Mouse (Mus musculus) kidney, postnatal 0 days (tissue): ENCODE measurements around the gene Ppara. TPM values are rescaled to one million over a fixed set of nuclear protein-coding genes. Genes with fewer than 3 reads are reported as not detected.

ENCODE experiments used
- ATAC-seq: fragments of 200-750 bp; cut with Nextera tagmentation; replicated peaks from 2 replicates; pipeline ENCODE4 v1.8.0; 2017; ENCODE audit warnings: low read depth, moderate number of reproducible peaks, moderate TSS enrichment, moderate library complexity; ENCODE audit not compliant: low FRiP score
- DNase-seq: peaks from one replicate; pipeline ENCODE4 v3.0.0-alpha.2; 2016; ENCODE audit warnings: low spot score
- H3K27ac ChIP-seq: fragments of 300-500 bp; sonication (generic); 2 replicates; pipeline ENCODE4 v1.5.1; 2014; ENCODE audit warnings: mild to moderate bottlenecking
- H3K27me3 ChIP-seq: fragments of 300-500 bp; sonication (generic); 2 replicates; pipeline ENCODE4 v1.6.1; 2014; ENCODE audit warnings: low read length, mixed read lengths; ENCODE audit not compliant: insufficient read depth
- H3K36me3 ChIP-seq: fragments of 300-500 bp; sonication (generic); 2 replicates; pipeline ENCODE4 v1.6.1; 2014; ENCODE audit warnings: low read length, mixed read lengths; ENCODE audit not compliant: insufficient read depth
- H3K4me1 ChIP-seq: fragments of 300-500 bp; sonication (generic); replicated peaks from 2 replicates; pipeline ENCODE4 v1.6.1; 2014; ENCODE audit warnings: antibody characterized with exemption, low read length, mixed read lengths; ENCODE audit not compliant: insufficient read depth
- H3K4me2 ChIP-seq: fragments of 300-500 bp; sonication (generic); 2 replicates; pipeline ENCODE4 v1.6.1; 2014; ENCODE audit warnings: mild to moderate bottlenecking, low read length, moderate library complexity, mixed read lengths
- H3K4me3 ChIP-seq: fragments of 300-500 bp; sonication (generic); replicated peaks from 2 replicates; pipeline ENCODE4 v1.5.1; 2014; ENCODE audit warnings: low read depth, low read length
- H3K9ac ChIP-seq: fragments of 300-500 bp; sonication (generic); 2 replicates; pipeline ENCODE4 v1.6.1; 2014; ENCODE audit warnings: low read depth, low read length
- H3K9me3 ChIP-seq: fragments of 300-500 bp; sonication (generic); replicated peaks from 2 replicates; pipeline ENCODE4 v1.6.1; 2016; ENCODE audit warnings: low read length, inconsistent platforms, mixed read lengths
- CTCF ChIP-seq: IDR thresholded peaks from 2 replicates; pipeline ENCODE4 v1.5.1; 2016; ENCODE audit warnings: antibody characterized with exemption, low read depth, mild to moderate bottlenecking, moderate library complexity
- WGBS: fragments of 180-500 bp; shearing (Covaris S2); extraction: QIAGEN DNeasy Blood & Tissue Kit; methylation state at CpG from one replicate; pipeline ENCODE4 v1.1.7; 2014; 5-methylcytosine and 5-hydroxymethylcytosine counted together
- polyA plus RNA-seq: library from polyadenylated mRNA; unstranded; fragments of >200 nt; fragmentation: Nextera tagmentation; extraction: Ambion mirVana; gene quantifications from 2 replicates; pipeline ENCODE4 v1.2.1, GENCODE M21; 2015

Gene Ppara
- polyA plus RNA-seq, 1 experiment from 2014 or later: 12.0 TPM

DNA sequence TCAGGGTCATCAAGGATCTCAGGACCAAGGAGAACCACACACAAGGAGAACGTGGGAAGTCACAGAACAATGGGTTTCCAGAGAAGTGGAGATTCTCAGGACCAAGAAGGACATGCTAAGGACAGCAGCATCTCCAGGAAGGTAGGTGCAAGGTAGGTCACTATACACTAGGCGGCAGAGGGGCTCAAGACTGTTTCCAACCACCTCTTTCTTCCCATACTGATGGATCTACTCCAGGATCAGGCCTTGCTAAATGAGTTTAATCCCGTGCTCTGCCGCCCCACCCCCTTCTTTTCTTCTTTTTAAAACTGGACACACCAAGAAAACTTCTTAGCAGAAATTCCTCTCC is 87.2 kb downstream of the Ppara start:
- Histone ChIP-seq H3K4me1 (no peaks in the 10 kb centered on the region), H3K4me3 (peak overlapping the region; percentile 47), H3K27me3 (peaks cover 5% of the 10 kb centered on the region; the same call in 1 of the 2 replicates), H3K4me2 (peak overlapping the region; percentile 96), H3K36me3 (no peaks in the 10 kb centered on the region), H3K9me3 (no peaks in the 10 kb centered on the region), H3K27ac (no peak overlapping the region), H3K9ac (peak overlapping the region; percentile 79)
- TF ChIP-seq CTCF: peak; percentile 52
- DNase-seq: peak; percentile 53
- ATAC-seq: peak; percentile 65; the same call in 1 of the 2 replicates
- 7% methylated on average over 4 of the region's 4 CpGs for WGBS

DNA sequence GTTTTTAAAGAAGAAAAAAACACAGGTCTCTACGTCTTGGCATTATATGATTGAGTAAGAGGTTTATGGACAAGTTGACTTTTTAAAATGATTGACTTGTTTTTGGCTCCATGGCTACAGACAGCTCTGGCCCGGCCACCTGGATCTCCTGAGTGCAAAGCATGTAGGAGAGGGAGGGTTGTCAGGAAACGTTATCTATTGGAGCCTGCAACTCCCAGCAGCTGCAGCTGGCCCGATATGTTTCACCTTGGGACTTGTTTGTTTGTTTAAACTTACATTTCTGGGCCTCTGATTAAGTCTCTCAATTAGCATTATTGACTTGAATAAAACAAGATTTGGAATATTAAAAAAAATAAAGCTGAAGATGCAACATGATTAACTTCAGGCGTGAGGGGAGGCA is 91.9 kb downstream of the Ppara start:
- no peaks in the 10 kb centered on the region for H3K9me3 ChIP-seq
- no peaks in the 10 kb centered on the region for H3K4me1 ChIP-seq
- DNase-seq: no peak
- no peak overlapping the region for H3K4me2 ChIP-seq
- H3K27me3 ChIP-seq: no peaks in the 10 kb centered on the region
- TF ChIP-seq CTCF: no peak
- WGBS: 46% methylated on average over 5 of the region's 5 CpGs
- no peak overlapping the region for H3K27ac ChIP-seq
- no peak overlapping the region for H3K4me3 ChIP-seq
- no peak overlapping the region for H3K9ac ChIP-seq
- no peaks in the 10 kb centered on the region for H3K36me3 ChIP-seq
- ATAC-seq: no peak

DNA sequence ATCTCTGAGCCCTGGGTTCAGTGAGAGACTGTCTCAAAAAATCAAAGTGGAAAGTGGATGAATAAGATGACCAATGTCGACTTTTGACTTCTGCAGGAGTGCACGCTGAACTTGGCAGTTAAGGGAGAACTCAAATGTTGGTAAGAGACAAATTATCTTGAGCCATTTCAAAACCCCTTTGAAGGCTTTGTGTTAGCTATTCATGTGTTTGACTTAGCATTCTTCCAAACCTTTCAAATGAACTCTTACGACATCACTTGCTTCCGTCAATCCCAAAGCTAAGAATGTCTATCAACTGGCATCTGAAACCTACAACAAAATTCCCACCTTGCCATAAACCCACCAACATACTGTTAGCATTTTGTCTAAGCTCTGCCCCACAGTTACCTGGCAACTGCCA is 93.3 kb downstream of the Ppara start:
- no peak overlapping the region for H3K4me3 ChIP-seq
- 0 out of 2 replicates have a peak, but pooled peaks cover 3% of the 10 kb centered on the region for H3K4me1 ChIP-seq
- WGBS: 83% methylated on average over 4 of the region's 4 CpGs
- H3K27ac ChIP-seq: no peak overlapping the region
- H3K9me3 ChIP-seq: no peaks in the 10 kb centered on the region
- ATAC-seq: no peak
- no peaks in the 10 kb centered on the region for H3K36me3 ChIP-seq
- no peak overlapping the region for H3K4me2 ChIP-seq
- H3K9ac ChIP-seq: no peak overlapping the region
- no peaks in the 10 kb centered on the region for H3K27me3 ChIP-seq
- no peak for DNase-seq
- no peak for TF ChIP-seq CTCF

DNA sequence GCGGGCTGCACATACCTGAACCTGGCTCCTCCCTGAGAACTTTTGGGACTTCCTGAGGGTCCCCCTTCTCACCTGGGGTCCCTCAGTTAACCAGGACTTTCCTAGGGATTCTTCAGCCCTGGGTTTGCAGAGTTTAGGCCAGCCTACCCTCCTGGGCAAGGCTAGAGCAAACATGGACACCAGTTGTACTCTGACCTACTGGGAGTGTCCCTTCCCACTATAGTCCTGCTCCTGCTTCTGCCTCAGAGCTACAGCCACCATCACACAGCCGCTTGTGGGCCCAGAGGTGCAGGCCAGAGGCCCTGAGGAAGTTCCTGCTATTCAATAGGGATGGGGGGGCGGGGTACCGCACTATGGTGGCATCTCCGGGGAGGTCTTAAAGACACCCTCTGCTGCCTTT is 94.7 kb downstream of the Ppara start:
- TF ChIP-seq CTCF: no peak
- H3K4me2 ChIP-seq: no peak overlapping the region
- H3K27me3 ChIP-seq: no peaks in the 10 kb centered on the region
- H3K27ac ChIP-seq: no peak overlapping the region
- H3K9ac ChIP-seq: no peak overlapping the region
- 75% methylated on average over 5 of the region's 5 CpGs for WGBS
- no peak overlapping the region for H3K4me3 ChIP-seq
- DNase-seq: no peak
- no peaks in the 10 kb centered on the region for H3K9me3 ChIP-seq
- no peak for ATAC-seq
- 0 out of 2 replicates have a peak, but pooled peaks cover 3% of the 10 kb centered on the region for H3K4me1 ChIP-seq
- H3K36me3 ChIP-seq: no peaks in the 10 kb centered on the region

DNA sequence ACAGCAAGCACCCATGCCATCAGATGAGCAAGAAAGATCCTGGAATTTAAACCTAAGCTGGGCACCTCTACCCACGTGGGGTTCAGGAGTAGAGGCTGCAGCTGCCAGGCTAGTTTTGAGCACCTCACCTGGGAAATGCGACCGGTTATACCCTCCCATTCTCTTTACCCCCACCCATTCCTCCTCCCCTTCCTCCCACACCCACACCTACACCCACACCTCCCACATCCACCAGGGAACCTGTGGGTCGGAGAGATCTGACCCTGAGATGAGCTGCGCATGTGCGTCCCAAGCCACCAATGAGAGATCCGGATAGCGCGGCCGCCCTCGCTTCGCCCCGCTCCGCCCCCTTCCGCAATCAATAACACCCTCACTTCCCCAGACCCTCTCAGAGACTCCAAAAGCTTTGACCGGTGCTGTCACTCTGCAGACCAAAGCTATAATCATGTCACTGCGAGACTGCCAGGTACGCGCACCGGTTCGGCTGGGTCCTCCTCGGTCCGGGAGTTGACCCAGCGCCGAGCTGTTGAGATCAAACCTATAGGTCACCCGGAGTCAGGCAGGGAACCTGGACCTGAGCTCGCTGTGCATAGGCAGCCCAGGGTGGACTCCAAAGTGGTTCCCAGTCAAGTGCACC is 97.3 kb downstream of the Ppara start, which contains the start of gene Ttc38:
Gene Ttc38 (plus strand): TSS at position 353 of the 637 bp plus-strand sequence.
- H3K9ac ChIP-seq: peak within 1 kb of the TSS; percentile 59
- DNase-seq (peak; percentile 81), ATAC-seq (peak; percentile 86)
- TF ChIP-seq CTCF: no peak
- WGBS: 3% methylated on average over 27 of the region's 27 CpGs
- H3K27ac ChIP-seq: peak within 1 kb of the TSS; percentile 63; the same call in 1 of the 2 replicates
- H3K9me3 ChIP-seq: no peaks in the 10 kb centered on the region
- peak within 1 kb of the TSS; percentile 50 for H3K4me3 ChIP-seq
- 0 out of 2 replicates have a peak, but pooled peaks cover 3% of the 10 kb centered on the region for H3K4me1 ChIP-seq
- no peaks in the 10 kb centered on the region for H3K36me3 ChIP-seq
- peak within 1 kb of the TSS; percentile 72 for H3K4me2 ChIP-seq
- H3K27me3 ChIP-seq: no peaks in the 10 kb centered on the region

DNA sequence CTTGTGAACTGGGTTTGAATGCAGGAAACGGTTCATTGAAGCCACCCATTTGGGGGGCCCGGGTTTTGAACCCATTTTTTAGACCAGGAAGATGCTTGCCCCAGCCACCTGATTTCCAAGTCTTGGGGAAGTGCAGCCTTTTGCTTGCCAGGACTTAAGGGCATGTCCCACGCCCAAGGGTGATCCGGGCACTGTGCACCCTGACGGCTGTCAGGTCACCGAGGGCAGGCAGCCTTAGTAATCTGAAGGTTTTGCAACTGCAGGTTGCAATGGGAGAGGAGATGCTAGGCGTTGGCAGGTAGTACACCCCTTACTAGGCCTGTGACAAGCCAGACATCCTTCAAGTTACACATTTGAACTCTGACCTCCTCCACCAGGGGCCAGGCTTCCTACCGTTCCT is 97.8 kb downstream of the Ppara start:
- H3K27me3 ChIP-seq: no peaks in the 10 kb centered on the region
- TF ChIP-seq CTCF: no peak
- no peaks in the 10 kb centered on the region for H3K36me3 ChIP-seq
- H3K4me1 ChIP-seq: 0 out of 2 replicates have a peak, but pooled peaks cover 3% of the 10 kb centered on the region
- peak overlapping the region; percentile 50 for H3K4me3 ChIP-seq
- H3K4me2 ChIP-seq: peak overlapping the region; percentile 72
- no peak for DNase-seq
- H3K27ac ChIP-seq: no peak overlapping the region
- H3K9me3 ChIP-seq: no peaks in the 10 kb centered on the region
- peak overlapping the region; percentile 59 for H3K9ac ChIP-seq
- no peak for ATAC-seq
- WGBS: 47% methylated on average over 8 of the region's 8 CpGs
